Mouse (Mus musculus) adrenal gland, adult 8-10 months (tissue): ENCODE results near the gene Gm20388. TPM values are rescaled to one million over a fixed set of nuclear protein-coding genes. Genes with fewer than 3 reads are reported as not detected.
"Not testable (repeated sequence)": the region's sequence is repeated elsewhere in the genome, so short reads cannot be mapped to it uniquely, and the experiment has no call there.

Source experiments
- DNase-seq: peaks from one replicate; pipeline ENCODE4 v3.0.0; 2022
- total RNA-seq, 4 experiments: library from RNA; stranded (reverse); gene quantifications; 2 replicates each; pipeline ENCODE4 v1.2.4; 2022

The Gm20388 gene
- total RNA-seq, 4 experiments from 2014 or later, result 1.7 to 16.9 (median 5.8) TPM

DNA sequence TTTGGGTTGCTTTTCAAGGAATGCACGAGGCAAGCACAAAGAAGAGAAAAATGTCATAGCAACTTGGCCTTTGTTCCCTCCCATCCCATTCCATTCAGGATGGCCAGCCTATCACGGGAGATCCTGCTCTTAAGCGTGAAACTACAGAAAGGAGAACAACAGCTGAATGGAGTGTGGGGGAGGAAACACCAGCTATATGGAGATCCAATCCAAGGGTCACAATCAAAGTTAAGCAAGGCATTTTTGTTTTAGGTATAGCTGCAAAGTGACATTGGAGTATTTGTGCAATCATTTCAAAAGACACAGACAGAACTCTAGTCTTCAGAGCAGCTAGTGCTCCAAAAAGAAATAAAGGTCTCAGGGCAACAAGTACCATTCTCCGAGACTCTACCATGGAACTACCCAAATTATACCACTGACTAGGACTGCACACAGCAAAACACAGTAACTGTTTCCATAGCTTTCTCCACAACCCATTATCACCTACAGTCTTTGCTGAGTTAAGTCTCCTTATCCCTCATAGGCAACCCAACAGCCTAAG lies 3129.5 kb downstream of the Gm20388 start:
- DNase-seq, result no peak

DNA sequence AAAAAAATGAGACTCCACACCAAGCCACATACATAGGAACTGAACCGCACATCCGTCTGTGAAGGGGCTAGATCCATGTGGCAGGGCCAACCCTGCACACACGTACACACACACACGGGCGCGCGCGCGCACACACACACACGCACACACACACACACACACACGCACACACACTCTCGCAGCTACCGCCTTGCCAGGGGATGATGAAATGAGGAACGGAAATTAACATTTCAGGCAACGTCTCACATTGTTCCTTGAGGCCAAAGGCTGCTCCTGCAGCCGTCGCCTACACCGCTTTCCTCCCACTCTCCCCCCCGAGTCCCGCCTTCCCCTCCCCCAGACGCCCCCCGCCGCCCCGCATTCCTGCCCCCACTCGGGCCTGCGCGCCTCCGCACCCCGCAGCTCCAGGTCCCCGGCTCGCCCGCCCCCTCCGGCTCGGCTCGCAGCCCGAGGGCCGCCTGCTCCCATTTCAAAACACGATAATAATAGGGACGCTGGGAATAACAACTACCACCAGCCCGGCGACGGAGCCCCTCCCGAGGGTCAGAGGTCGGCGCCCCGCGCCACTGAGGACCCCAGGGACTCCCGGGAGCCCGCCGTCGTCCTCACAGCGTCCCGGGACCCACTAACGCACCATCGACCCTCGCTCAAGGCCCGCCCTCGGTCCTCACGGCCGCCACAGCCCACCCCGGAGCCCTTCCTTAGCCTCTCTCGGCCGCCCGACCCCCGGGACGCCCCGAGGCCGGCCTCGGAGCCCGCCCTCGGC lies 3130.6 kb downstream of the Gm20388 start:
- DNase-seq, result peak; percentile 59

DNA sequence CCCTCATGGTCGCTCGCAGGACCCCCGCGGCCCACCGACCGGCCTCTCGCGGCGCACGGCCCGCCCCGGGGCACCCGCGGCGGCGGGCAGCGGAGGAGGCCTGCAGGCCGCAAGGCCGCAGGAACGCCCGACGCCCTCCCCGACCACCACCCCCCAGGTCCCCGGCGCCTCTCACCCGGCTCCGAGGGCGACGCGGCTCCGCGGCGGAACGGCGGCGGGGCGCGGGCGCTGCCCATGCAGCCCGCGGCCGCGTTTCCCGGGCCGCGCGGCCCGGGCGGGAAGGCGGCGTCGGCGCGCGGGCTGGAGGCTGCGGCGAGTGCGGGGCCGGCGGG lies 3131.1 kb downstream of the Gm20388 start:
- no peak for DNase-seq

DNA sequence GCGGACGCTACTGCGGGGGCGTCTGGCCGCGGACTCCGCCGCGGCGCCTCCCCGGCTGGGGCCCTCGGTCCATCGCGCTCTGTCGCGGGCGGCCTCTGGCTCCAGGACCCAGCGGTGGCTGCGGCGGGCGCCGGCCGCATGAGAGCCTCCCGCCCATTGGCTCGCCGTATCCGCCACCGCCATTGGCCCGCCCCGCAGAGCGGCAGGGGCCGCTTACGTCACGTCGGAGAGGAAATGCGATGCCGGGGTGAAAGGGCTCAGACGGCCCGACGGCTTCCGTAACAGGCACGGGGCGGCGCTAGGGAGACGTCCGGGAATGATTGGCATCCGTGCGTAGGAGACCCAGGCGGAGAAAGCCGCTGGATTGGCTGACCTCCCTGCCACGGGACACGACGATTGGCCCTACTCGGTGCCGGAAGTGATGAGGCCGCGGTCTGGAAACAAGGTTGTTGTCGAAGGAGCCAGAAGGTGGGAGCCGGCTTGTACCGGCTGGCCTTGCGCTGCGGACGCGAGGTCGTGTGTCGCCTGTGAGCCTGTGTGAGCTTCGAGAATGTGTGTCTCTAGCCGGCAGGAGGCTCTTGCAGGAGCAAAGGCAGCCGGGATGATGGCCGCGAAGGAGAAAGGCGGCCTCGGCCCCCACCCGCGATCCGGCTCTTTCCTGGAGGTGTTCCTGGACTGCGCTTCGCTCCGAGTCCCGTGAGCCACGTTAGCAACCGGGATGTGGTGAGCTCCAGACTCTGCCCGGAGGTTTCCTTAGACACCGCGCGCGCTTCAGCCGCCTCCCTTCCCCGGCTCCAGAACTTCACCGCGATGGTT lies 3131.7 kb downstream of the Gm20388 start, which contains the start of gene Ankrd11:
Gene Ankrd11, minus strand, starts transcription at position 120 of the 816 bp plus-strand sequence.
- peak; percentile 100 for DNase-seq

DNA sequence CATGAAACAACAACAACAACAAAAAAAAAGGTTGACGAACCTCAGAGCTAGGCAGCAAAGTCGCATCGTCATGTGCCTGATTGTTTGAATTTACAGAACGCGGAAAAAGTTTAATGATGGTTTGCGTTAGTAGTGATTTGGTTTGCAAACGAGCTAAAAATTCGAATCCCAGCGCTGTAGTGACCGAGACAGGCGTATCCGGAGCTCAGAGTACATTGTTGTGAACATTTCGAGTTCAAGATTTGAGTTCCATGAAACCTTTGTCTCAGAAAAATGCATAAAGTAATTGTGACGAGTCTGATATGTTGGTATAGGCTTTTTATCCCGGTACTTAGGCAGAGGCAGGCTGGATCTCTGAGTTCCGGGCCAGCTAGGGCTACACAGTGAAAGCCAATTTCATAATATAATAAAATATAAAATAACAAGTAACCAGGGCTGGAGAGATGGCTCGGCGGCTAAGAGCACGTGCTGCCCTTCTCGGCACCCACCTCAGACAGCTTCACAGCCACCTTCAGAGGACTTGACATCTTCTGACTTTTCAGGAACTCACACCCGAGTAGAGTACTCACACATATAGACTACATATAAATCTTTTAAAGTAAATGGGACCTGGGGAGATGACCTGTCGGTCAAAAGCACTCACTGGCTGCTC lies 3132.5 kb downstream of the Gm20388 start:
- DNase-seq, result no peak

DNA sequence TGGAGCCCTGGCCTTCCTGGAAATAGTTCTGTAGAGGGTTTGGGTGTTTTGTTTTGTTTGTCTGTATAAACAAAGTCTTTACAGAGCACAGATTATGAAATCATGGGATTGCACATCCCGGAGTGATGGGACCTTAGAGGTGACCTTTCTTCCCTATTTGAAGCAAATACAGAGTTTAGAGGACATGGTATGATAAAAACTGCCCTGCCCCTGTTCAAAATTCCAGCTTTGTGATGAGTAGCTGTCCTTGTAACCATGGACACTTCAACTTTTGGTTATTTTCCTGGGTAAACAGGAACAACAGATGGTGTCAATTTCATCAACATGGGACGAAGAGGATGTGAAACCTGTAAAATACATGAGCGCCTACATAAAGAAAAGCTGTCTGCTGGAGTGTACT lies 3133.3 kb downstream of the Gm20388 start:
- no peak for DNase-seq

DNA sequence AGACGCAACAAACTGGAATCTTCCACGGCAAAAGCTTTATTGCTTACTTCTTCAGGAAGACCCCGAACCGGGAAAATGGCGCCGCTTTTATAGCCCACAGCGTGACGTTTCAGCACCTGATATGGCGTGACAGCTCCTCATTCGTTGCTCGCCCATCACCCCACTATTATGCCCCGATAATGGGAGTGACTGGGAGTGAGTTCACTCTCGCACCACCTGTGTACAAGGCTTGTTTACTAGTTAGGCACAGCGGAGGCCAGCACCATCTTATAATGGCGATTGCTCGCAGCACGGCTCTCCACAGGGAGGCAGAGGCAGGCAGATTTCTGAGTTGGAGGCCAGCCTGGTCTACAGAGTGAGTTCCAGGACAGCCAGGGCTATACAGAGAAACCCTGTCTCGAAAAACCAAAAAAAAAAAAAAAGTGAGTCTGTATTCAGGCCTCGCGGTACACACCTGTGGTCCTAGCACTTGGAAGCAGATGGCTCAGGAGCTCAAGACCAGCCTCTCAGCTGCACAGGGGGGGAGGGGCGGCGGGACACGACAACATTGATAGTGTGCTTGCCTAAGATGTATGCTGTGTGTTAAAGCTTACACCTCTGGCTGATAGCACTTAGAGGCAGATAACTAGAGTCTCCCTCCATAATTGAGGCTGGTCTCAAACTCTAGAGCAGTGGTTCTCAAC lies 3134.2 kb downstream of the Gm20388 start:
- not testable (repeated sequence) for DNase-seq

DNA sequence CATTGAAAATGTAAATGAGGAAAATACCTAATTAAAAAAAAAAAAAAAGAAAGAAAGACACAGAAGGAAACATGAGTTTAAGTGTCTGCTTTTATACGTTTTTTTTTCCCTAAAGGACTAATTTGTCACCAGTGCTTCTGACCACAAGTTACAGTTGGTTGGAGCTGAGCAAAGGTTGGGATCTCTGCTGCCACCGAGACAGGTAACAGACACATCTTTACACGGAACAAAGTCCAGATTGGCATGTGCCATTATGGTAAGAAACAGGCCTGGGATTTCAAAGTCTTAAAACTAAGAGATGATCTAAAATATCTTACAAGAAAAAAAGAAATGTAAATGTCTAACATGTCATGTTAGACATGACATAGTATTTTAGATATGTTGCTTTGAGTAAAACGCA lies 3136.1 kb downstream of the Gm20388 start:
- no peak for DNase-seq

DNA sequence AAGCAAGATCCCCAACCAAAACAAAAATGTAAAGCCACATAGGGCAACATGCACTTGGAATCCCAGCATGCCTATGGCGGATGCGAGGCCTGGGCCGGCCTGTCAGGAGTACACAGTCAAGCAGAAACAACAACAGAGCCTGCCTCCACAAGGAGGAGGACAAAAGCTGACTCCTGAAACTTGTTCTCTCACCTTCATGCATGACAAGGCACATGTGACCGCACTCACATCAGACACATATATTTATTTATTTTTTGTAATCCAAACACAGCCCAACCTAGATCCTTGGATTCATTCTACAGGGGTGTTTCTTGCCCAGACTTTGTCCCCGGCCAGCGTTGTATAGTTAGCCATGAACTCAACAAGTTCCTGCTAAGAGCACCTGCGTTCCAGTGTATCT lies 3137.2 kb downstream of the Gm20388 start:
- DNase-seq, result no peak

DNA sequence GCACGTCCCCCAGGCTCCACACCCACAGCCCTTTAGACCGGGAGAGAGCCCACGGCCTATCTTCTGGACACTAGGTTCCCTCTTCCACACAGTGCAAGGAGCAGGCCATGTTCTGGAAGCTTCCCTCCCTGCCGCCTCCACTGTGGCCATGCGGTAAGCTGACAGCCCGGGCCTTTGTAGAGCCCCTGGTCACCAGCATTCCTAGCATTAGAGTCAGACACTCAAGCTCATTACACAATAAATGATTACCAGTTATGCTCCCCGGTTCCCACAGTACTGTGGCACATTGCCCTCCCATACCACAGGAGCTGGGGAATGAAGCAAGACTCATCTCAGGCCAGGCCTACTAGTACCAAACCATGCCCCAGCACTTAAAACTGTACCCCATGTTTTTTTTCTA lies 3137.8 kb downstream of the Gm20388 start:
- DNase-seq, result no peak

DNA sequence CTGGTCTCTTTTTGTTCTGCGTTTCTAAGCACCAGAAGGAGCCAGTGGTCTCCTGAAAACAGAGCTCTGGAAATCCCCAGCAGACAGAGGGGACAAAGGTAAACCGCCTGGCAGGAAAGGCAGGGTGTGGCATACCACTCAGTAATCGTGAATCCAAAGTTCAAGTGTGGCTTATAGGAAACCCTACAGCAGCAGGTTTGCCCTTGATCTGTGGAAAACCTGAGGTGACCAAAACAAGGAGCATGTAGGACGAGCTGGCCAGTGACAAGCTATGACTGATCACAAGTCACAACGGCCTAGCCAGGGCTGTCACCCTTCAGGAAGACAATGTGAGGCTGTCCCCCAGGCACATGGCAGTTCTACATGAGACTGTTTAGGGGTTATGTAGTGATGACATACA lies 3140.8 kb downstream of the Gm20388 start:
- DNase-seq, result no peak

DNA sequence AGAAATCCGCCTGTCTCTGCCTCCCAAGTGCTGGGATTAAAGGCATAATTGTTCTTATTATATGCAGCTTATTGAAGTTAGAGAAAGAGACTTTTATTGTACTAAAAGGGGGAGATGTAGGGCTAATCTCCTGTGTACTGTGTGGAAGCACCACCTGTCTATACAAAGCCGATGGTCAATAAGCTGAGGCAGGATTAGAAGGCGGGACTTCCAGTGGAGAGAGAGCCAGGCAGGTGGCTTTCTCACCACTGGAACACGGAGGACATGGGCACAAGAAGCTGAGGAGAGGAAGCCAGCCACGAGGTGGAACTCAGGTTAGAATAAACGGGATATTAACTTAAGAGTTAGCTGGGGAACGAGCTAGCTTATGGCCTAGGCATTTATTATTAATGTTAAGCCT lies 3152.1 kb downstream of the Gm20388 start, which contains the start of gene Spg7:
Gene Spg7, plus strand, starts transcription at position 222 of the 400 bp plus-strand sequence.
- DNase-seq, result no peak

DNA sequence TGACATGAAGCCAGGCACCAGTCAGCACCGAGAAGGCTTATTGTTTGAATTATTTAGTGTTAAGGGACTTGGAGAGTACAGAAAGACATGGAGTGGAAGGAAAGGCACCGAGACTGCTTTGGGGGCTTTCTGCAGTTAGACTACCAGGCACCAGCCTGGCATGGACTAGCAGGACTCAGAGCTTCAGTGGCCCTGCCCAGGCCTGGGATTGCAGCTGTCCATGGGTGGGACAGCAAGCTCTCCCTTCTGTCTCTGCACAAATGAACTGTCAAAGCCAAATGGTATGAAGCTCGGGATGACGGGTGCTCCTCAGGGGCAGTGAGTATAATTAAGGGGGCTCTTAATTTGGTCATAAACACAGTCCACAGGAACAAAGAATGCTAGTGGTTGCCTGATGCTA lies 3153.4 kb downstream of the Gm20388 start:
- no peak for DNase-seq

DNA sequence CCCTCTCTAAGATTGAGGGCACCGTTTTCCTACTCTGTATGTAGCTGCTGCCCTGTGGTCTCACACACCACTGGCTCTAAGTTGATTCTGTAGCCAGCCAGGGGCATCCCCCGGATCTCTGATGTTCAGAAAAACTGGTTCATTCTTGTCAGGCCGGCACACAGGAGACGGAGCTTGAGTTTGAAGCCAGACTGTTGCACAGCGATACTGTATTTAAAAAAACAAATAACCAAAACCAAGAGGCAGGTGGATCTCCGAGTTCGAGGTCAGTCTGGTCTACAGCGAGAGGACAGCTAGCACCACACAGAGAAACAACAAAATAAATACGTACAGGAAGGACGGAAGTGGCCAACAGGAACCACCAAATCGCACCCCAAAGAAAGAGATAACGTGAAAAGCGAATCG lies 3154.2 kb downstream of the Gm20388 start:
- no peak for DNase-seq

DNA sequence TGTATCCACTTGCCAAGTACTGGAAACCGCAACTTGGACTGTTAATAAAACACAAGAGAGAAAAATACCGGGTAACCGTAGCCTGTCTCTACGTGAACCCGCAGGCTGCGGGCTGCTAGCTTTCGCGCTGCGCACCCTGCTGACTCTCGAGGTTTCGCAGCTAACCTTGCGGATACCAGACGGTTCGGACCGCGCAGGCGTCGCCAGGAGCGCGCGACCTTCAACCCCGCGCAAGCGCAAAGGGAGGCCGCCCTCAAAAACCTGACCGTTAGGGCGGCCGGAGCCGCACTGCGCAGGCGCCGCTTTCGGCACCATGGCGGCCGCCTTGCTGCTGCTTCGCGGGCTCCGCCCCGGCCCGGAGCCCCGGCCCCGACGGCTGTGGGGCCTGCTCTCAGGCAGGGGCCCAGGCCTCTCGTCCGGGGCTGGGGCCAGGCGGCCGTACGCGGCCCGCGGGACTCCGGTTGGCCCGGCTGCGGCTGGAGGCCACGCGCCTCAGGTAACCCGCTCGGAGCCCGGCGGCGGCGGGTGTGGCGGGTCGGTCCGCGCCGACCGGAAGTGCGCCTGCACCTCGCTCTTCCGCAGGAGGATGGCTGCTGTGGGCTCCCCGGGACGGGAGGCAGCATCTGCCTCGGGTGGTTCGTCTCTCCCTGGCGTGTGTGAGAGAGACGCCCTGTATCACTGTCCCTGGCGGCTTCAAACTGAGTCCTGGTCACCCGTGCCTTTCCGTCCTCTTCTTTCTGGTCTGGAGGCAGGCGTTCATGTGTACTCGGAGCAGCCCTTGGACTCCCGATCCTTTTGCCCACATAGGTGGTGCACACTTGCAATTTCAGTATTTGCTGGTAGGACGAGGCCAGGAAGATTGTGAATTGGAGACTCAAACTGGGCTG lies 3154.8 kb downstream of the Gm20388 start:
- peak; percentile 92 for DNase-seq

DNA sequence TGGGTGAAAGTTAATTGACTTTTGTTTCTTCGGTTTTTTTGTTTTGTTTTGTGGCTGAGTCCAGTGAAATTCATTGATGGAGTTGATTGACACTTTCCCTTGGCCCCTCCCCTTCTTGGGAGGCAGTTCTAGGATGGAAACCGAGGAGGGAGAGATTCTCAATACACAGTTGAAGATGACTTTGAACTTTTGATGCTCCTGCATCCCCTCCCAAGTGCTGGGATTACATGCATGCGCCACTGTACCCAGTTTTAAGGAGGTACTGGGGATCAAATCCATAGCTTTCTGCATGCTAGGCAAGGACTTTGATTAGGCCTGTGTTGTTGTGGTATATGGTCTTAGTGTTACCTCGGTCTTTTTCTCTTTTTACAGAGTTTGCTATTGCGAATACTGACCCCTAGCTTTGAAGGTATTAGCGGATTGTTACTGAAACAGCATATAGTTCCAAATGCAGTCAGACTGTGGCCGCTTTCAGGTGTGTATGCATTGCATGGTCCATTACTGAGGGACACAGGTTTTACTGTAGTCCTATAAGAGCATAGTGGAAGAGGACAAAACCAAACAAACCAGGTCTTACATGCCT lies 3155.6 kb downstream of the Gm20388 start:
- no peak for DNase-seq

DNA sequence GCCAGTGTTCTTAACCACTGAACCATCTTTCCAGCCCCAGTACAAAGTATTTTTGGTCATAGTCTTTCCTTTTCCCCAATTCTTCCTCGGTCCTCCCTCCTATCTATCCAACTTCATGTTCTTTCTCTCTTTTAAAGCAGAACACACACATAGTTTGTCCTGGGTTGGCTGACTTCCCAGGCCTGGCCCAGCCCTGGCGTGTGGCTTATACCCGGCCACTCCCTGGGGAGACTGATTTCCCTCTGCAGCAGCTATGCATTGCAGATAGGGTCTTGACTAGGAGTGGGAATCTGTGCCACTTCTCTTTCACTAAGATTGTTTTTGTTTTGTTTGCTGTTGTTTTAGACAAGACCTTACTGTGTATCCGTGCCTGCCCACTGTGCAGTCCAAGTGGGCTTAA lies 3160.5 kb downstream of the Gm20388 start:
- DNase-seq, result no peak

DNA sequence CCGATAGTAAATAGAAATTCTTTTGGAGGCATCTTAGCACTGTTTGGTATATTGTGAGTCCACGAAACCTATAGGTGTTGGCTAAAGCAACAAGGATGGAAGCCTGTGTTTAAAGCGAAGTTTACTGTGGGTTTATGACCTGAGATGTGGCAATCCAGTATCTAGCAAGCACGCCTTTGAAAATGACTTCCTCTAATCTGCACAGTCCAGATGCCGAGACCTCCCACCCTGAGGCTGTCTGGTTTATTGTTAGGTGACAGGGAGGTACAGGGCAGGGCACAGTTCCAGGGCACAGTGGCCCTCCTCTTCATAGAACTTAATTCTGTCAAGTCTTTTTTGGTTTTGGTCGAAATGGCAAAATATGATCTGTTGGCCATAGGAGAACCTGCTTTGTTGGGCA lies 3166.6 kb downstream of the Gm20388 start:
- no peak for DNase-seq

DNA sequence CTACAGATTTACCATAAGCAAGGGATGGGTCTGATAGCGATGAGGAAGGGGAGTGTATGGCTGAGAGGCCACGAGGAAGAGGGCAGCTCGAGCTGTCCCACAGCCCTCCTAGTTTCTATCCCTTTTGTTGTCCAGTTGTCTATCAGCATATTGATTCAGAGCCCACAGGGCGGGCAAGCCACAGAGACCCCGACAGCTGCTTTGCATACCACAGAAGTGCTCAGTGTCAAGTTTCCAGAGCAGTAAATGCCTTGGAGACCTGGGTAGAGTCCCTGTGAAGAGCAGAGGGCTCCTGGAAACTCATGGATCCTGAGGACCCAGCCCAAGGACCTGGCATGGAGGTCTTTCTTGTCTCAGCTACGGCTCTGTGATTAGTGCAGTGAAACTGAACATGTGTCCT lies 3172.4 kb downstream of the Gm20388 start:
- no peak for DNase-seq

DNA sequence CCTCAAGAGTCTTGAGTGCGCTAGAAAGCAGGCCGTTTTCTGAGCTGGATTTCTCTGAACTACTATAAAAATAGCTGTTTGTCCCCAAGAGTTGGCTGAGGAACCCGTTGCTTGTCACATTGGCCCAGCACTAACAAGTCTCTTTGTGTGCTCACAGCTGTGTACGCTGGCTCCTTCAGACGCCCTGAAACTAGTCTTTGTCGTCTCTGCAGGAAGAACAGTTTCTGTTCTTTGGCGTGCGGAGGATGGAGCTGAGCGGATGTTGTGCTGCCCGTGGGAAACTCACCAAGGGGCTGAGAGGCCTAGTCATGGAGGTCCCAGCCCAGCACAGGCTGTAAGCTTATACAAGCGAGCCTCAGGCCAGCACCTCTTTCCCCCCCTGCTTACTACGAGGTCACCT lies 3173.0 kb downstream of the Gm20388 start:
- no peak for DNase-seq

DNA sequence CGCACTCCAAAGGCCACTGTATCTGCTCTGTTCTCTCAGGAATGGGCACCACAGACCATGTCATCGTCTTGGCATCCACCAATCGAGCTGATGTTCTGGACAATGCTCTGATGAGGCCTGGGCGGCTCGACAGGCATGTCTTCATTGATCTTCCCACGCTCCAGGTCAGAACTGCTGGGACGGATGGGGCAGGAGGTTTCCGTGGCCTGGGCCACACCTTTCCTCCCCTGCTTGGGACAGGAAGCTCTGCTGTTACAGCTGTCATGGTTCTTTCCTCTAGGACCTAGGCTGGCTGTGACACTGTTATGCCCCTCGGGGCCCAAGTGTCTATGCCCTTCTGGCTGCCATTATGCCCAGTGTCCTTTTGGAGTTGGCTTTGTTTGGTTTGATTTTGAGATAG lies 3176.6 kb downstream of the Gm20388 start:
- DNase-seq, result no peak
